Mouse (Mus musculus) limb, embryonic 11.5 days (tissue): ENCODE results near the gene Gm30191. TPM values are rescaled to one million over a fixed set of nuclear protein-coding genes. Genes with fewer than 3 reads are reported as not detected.
A peak's percentile ranks its signal among the peaks of the same experiment; 100 is the strongest.

Experiments
- ATAC-seq: fragments of 200-750 bp; cut with Nextera tagmentation; 2 replicates; pipeline ENCODE4 v1.8.0; 2017; ENCODE audit warnings: low read depth; ENCODE audit not compliant: insufficient number of reproducible peaks, low FRiP score, low TSS enrichment
- DNase-seq: peaks from one replicate; pipeline ENCODE4 v3.0.0-alpha.2; 2015; ENCODE audit warnings: low spot score
- H3K27ac ChIP-seq: fragments of 300-500 bp; sonication (generic); replicated peaks from 2 replicates; pipeline ENCODE4 v1.5.1; 2014; ENCODE audit warnings: low read depth, mild to moderate bottlenecking, low read length
- H3K27me3 ChIP-seq: fragments of 300-500 bp; sonication (generic); 2 replicates; pipeline ENCODE4 v1.6.1; 2014; ENCODE audit warnings: mild to moderate bottlenecking, low read length, mixed read lengths; ENCODE audit not compliant: control insufficient read depth, insufficient read depth
- H3K36me3 ChIP-seq: fragments of 300-500 bp; sonication (generic); 2 replicates; pipeline ENCODE4 v1.6.1; 2014; ENCODE audit warnings: mild to moderate bottlenecking, low read length, moderate library complexity, mixed read lengths; ENCODE audit not compliant: control insufficient read depth, insufficient read depth
- H3K4me1 ChIP-seq: fragments of 300-500 bp; sonication (generic); 2 replicates; pipeline ENCODE4 v1.6.1; 2014; ENCODE audit warnings: low read length, mixed read lengths; ENCODE audit not compliant: control insufficient read depth, insufficient read depth
- H3K4me2 ChIP-seq: fragments of 300-500 bp; sonication (generic); 2 replicates; pipeline ENCODE4 v1.6.1; 2014; ENCODE audit warnings: low read depth, mild to moderate bottlenecking, moderate library complexity; ENCODE audit not compliant: severe bottlenecking
- H3K4me3 ChIP-seq: fragments of 300-500 bp; sonication (generic); 2 replicates; pipeline ENCODE4 v1.5.1; 2014; ENCODE audit warnings: low read depth, low read length
- H3K9ac ChIP-seq: fragments of 300-500 bp; sonication (generic); 2 replicates; pipeline ENCODE4 v1.6.1; 2014; ENCODE audit warnings: mild to moderate bottlenecking, low read length
- H3K9me3 ChIP-seq: fragments of 300-500 bp; sonication (generic); 2 replicates; pipeline ENCODE4 v1.6.1; 2016; ENCODE audit warnings: low read length; ENCODE audit not compliant: control insufficient read depth
- WGBS: fragments of 180-500 bp; shearing (Covaris S2); extraction: QIAGEN DNeasy Blood & Tissue Kit; methylation state at CpG from one replicate; pipeline ENCODE4 v1.1.7; 2014; 5-methylcytosine and 5-hydroxymethylcytosine counted together
- polyA plus RNA-seq: library from polyadenylated mRNA; unstranded; fragments of >200 nt; fragmentation: Nextera tagmentation; extraction: Ambion mirVana; gene quantifications from 2 replicates; pipeline ENCODE4 v1.2.1, GENCODE M21; 2014

Gene Gm30191
- polyA plus RNA-seq, 1 experiment from 2014 or later = not detected

DNA sequence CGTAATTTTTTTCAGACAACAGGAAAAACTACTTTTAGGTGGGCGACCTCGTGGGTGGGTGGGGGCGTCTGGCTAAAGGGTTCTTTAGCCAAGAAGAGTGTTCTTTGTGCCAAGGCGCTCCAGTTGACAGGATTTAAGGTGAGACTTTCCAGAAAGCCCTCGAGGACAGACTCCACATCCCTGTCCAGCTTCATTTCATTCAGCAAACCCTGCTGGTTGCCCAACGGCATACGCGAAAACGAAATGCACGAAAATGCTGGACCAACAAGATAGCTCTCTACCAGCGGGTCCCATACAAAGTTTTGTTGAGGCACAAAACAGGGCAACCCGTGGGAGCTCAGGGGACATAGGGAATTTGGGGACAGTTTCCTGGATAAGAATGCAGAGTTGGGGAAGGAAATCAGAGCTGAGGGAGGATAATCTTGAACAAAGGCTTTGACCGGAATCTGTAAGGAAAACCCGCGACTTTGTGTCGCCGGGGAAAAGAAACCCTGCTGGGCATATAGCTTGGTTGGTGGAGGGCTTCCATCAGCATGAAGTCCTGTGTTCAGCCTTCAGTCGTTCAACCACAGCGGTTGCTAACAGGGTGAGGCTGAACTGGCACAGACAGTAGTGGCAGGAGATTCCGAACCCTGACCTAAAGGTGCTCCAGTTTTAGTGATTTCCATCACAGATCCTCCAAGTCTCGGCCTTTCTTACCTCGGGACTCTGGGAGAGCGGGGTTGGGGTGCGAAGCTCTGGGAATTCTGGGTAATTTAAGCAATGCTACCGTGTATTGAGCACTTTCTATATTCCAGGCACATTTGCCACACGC lies 3.6 kb downstream of the Gm30191 start:
- H3K27me3 ChIP-seq = peaks cover 52% of the 10 kb centered on the region
- no peaks in the 10 kb centered on the region for H3K36me3 ChIP-seq
- 7% methylated on average over 27 of the region's 27 CpGs for WGBS
- H3K4me1 ChIP-seq = peaks cover 28% of the 10 kb centered on the region
- no peaks in the 10 kb centered on the region for H3K9me3 ChIP-seq
- no peak overlapping the region for H3K27ac ChIP-seq
- H3K9ac ChIP-seq = 0 out of 2 replicates have a peak overlapping the region, but pooled peaks have one; percentile 34
- peak; percentile 58 for DNase-seq
- ATAC-seq = no peak
- peak overlapping the region; percentile 50 for H3K4me3 ChIP-seq
- peak overlapping the region; percentile 93 for H3K4me2 ChIP-seq

DNA sequence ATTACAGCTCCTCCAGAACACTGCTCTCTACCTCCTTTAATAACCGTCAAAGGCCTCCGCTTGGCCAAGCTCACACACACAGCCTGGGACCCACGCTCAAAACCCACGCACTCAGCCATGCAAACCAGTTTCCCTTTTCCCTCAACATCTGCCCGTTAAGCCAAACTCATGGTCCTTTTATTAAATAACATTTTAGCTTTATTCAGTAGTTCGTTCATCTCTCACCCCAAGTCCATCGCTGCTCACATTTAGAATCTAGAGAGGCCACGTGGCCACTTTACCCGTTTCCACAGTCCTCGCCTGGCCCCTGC lies 4.2 kb downstream of the Gm30191 start:
- H3K27me3 ChIP-seq = peaks cover 52% of the 10 kb centered on the region
- H3K4me3 ChIP-seq = peak overlapping the region; percentile 50
- H3K9ac ChIP-seq = peak overlapping the region; percentile 70; the same call in 1 of the 2 replicates
- no peaks in the 10 kb centered on the region for H3K9me3 ChIP-seq
- DNase-seq (no peak), ATAC-seq (no peak)
- H3K27ac ChIP-seq = no peak overlapping the region
- no peaks in the 10 kb centered on the region for H3K36me3 ChIP-seq
- 18% methylated on average over 10 of the region's 10 CpGs for WGBS
- H3K4me2 ChIP-seq = peak overlapping the region; percentile 93
- peaks cover 29% of the 10 kb centered on the region for H3K4me1 ChIP-seq

DNA sequence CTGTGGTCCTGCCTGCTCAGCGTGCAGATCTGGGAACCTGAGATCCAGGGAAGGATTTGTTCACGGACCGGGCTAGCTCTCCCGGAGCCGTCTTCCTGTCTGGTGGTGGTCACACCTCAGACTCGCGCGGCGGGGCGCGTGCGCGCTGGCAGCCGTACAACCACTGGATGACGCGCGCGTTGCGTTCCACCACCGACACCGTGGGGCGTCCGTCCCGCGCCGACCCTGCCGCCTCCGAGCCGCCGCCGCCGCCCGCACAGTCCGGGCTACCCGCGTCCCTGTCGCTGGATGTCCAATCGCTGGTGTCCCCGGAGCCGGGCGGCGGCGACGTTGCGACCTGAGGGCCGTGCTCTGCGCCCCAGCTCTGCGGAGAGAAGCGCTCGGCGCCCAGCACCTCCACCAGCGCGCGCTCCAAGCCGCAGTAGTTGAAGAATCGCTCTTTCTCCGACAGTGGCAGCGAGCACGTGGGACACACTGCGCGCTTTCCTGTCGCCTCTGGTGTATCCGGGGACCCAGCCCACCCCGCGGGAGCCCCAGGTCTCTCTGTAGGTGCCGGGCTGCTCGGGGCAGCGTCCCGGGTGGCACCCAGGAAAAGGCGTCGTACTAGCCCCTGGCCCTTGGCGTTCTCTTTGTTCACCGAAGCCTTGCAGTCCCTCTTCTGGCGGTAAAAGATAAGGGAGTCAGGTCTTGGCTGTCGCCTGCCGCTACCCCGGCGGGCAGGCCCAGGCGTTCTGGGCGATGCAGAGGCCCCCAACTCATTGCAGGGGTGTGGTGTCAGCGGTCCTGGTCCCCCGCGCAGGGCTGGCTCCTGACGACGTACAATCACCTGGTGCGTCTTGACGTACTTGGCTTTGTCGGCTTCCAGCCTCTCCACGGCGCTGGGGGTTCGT lies 4.8 kb downstream of the Gm30191 start:
- ATAC-seq (peak; percentile 23; the same call in 1 of the 2 replicates), DNase-seq (peak; percentile 77)
- Histone ChIP-seq H3K36me3 (no peaks in the 10 kb centered on the region), H3K4me2 (peak overlapping the region; percentile 93), H3K27me3 (peaks cover 52% of the 10 kb centered on the region), H3K27ac (0 out of 2 replicates have a peak overlapping the region, but pooled peaks have one; percentile 21), H3K4me3 (peak overlapping the region; percentile 50), H3K9ac (peak overlapping the region; percentile 70), H3K9me3 (no peaks in the 10 kb centered on the region), H3K4me1 (peaks cover 35% of the 10 kb centered on the region)
- under 1% methylated on average over 91 of the region's 91 CpGs for WGBS

- peak overlapping the region; percentile 93 for H3K4me2 ChIP-seq
- H3K27me3 ChIP-seq = peaks cover 49% of the 10 kb centered on the region
- H3K27ac ChIP-seq = no peak overlapping the region
- ATAC-seq (no peak), DNase-seq (peak; percentile 57)
- peak overlapping the region; percentile 50 for H3K4me3 ChIP-seq
- H3K9ac ChIP-seq = peak overlapping the region; percentile 22; the same call in 1 of the 2 replicates
- no peaks in the 10 kb centered on the region for H3K36me3 ChIP-seq
- peaks cover 39% of the 10 kb centered on the region for H3K4me1 ChIP-seq
- 6% methylated on average over 21 of the region's 22 CpGs for WGBS
- no peaks in the 10 kb centered on the region for H3K9me3 ChIP-seq
These were observed 5.6 kb downstream of the Gm30191 start for GRCm38 (mm10) chr4:134252131-134252910.

DNA sequence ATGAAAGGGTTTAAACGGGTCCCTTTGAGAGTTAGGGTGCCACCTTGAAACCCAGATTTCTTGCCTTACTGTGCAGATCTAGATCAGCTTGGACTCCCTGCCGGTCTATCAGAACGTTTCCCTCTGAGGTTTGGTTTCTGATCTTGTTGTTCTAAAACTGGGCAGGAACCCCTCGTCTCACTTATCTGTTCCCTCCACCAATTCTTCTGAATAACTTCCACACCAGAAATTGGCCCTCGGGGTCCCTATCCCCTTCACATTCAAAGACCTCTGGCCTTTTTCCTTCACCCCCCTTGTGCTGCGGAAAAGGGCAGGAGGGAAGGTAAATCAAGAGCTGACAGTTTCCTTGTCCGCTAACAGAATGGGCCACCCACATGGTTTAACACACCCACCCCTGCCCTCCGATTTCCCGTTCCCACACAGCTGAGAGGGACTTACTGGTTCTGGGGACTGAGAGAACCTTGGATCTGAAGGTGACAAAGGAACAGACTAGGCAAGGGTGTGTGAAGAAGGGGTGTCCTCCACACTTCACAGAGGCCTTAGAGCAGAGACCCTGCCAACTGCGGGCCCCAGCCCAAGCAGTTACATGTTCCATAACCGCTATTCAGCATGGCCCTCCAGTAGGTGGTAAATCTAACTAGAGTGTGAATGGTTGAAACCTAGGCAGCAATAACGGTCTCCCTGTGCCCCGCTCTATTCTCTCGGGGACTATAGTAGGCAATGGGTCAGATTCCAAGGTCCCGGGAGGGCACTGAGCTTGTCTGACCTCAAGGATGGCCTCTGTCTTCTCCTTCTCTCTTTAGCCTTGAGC lies 6.4 kb downstream of the Gm30191 start:
- WGBS = 4% methylated on average over 15 of the region's 15 CpGs
- H3K27ac ChIP-seq = no peak overlapping the region
- H3K36me3 ChIP-seq = no peaks in the 10 kb centered on the region
- ATAC-seq = no peak
- peaks cover 41% of the 10 kb centered on the region for H3K4me1 ChIP-seq
- H3K4me2 ChIP-seq = peak overlapping the region; percentile 93
- no peaks in the 10 kb centered on the region for H3K9me3 ChIP-seq
- peak; percentile 41 for DNase-seq
- H3K4me3 ChIP-seq = peak overlapping the region; percentile 50
- peak overlapping the region; percentile 41 for H3K9ac ChIP-seq
- H3K27me3 ChIP-seq = peaks cover 41% of the 10 kb centered on the region

GRCm38 (mm10) chr4:134253722-134254324 lies 7.1 kb downstream of the Gm30191 start, which contains the start of gene Grrp1:
Grrp1 (minus strand) TSS chr4:134254106.
- no peak for ATAC-seq
- H3K4me2 ChIP-seq = peak within 1 kb of the TSS; percentile 93

DNA sequence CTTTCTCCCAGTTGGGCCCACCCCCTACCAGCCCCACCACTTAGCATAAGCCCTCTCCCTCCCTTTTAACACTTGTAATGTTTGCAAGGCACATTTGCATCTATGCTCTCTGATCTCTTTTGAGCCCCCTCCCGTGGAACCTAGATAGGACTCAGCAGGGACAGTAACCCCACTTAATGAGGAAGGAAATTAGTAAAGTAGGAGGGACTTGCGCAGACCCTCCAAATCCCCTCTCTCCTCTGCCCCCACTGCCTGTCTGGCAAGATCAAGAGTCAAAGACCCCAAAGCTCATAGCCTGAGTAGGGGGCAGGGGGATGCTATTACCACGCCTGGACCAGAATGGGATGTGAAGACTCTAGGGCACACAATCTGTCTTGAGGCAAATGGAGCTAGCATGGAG lies 8.1 kb downstream of the Gm30191 start:
- ATAC-seq = no peak
- peaks cover 37% of the 10 kb centered on the region for H3K27me3 ChIP-seq
- no peak overlapping the region for H3K4me3 ChIP-seq
- WGBS = 29% methylated on average over 3 of the region's 3 CpGs
- H3K36me3 ChIP-seq = no peaks in the 10 kb centered on the region
- no peak overlapping the region for H3K4me2 ChIP-seq
- no peak overlapping the region for H3K9ac ChIP-seq
- H3K4me1 ChIP-seq = peaks cover 39% of the 10 kb centered on the region
- no peak overlapping the region for H3K27ac ChIP-seq
- H3K9me3 ChIP-seq = no peaks in the 10 kb centered on the region
- DNase-seq = no peak

More at GRCm38 (mm10) chr4:134253722-134254324, 7.1 kb downstream of the Gm30191 start, which contains the start of gene Grrp1:
- Histone ChIP-seq H3K9me3 (no peaks in the 10 kb centered on the region), H3K36me3 (no peaks in the 10 kb centered on the region), H3K27me3 (peaks cover 37% of the 10 kb centered on the region), H3K27ac (no peak within 1 kb of the TSS), H3K4me1 (peaks cover 41% of the 10 kb centered on the region), H3K9ac (peak within 1 kb of the TSS; percentile 41), H3K4me3 (peak within 1 kb of the TSS; percentile 50)
- WGBS = 0% methylated on average over 13 of the region's 13 CpGs
- DNase-seq = peak; percentile 60
